Mouse (Mus musculus): ENCODE measurements around the gene Fzd5. TPM values are rescaled to one million over a fixed set of nuclear protein-coding genes. Genes with fewer than 3 reads are reported as not detected.

Fzd5 gene
- polyA plus RNA-seq, 1 experiment = 7.6 TPM

DNA sequence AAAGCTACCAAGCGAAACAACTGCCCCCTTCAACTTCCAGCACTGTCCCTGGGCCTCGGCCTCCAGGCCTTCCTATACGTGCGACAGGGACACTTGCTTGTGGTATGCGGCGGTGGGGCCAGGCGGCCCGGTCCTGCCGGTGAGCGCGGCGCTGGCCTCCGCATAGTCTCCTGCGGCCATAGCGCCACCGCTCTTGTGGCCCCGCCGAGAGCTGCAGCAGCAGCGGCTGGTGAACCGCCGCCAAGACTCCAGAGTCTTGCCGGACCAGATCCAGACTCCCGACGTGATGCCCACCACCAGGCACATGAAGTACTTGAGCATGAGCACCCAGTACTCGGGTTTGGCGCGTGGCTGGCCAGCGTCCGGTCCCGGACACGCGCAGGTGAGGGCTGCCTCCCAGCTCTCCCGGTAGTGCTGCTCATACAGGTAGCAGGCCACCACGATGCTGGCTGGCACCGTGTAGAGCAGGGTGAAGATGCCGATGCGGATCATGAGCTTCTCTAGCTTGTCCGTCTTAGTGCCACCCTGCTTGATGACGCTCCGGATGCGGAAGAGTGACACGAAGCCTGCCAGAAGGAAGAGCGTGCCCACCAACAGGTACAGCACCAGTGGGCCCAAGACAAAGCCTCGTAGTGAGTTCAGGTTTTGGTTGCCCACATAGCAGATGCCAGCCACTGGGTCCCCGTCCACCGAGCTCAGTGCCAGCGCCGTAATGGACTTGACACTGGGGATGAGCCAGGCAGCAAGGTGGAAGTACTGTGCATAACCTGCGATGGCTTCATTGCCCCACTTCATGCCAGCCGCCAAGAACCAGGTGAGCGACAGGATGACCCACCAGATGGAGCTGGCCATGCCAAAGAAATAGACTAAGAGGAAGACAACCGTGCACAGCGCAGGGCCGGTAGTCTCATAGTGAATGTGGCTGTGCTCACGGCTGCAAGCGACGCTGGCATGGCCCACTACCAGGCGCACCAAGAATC lies 2.5 kb downstream of the Fzd5 start:
- WGBS = 69% methylated on average over 58 of the region's 58 CpGs
- no peak for TF ChIP-seq CTCF (IDR thresholded peaks at IDR 0.05; ENCODE audit: extremely low read depth, insufficient read depth, insufficient read length, insufficient replicate concordance)
- no peak for TF ChIP-seq POLR2A (IDR thresholded peaks at IDR 0.05; ENCODE audit: low read depth, low read length)
- Histone ChIP-seq H3K27me3 (ENCODE audit: control insufficient read depth, insufficient read depth, low read length) (no peaks in the 10 kb centered on the region), H3K36me3 (ENCODE audit: control insufficient read depth, insufficient read depth, low read length) (no peaks in the 10 kb centered on the region), H3K27ac (ENCODE audit: insufficient read depth, low read length) (no peak overlapping the region), H3K4me3 (ENCODE audit: extremely low read depth, insufficient read depth, insufficient read length) (peak overlapping the region; percentile 89; the same call in 1 of the 2 replicates), H3K4me1 (ENCODE audit: control insufficient read depth, insufficient read depth, insufficient read length) (peaks cover 14% of the 10 kb centered on the region)
- no peak for DNase-seq (ENCODE audit: low read depth in 1 of 2, low spot score in 2 of 2)

DNA sequence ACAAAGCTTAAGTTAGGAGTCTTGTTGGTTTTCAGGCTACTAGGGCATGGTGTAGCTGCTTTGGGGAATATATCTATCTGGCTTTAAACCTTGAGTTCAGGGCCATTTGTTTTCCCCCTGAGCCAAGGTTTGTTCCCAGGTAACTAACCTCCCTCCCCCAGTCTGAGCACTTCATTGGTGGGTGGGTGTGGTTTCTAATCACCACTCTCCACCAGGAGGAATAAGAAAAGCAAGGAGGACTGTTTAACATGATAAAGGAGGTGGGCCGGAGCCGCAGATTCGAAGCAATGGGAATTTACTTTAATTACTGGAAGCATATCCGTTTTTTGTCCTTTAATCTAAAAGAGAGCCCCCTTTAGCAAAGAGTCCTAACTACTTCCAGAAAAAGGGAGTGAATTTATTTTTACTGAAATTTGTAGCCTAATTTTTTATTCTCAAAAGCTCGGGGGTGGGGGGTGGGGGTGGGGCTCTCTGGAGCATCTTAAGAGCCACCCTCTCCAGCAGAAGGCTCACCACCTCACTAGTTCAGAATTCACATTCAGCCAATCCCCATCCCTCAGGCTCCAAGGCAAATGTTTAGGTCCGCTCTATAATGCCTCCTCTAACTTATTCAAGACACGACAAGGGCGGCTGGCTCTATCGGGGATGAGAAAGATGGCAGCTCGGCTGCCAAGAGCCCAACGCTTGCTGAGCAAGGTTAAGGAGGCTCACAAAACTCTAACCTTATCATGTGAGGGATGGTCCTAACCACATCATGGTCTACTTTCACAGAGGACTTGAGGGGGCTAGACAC lies 3.9 kb downstream of the Fzd5 start:
- peaks cover 14% of the 10 kb centered on the region for H3K4me1 ChIP-seq (ENCODE audit: control insufficient read depth, insufficient read depth, insufficient read length)
- H3K4me3 ChIP-seq (ENCODE audit: extremely low read depth, insufficient read depth, insufficient read length) = no peak overlapping the region
- H3K27ac ChIP-seq (ENCODE audit: insufficient read depth, low read length) = no peak overlapping the region
- 94% methylated on average over 11 of the region's 11 CpGs for WGBS
- DNase-seq (ENCODE audit: low read depth in 1 of 2, low spot score in 2 of 2) = no peak
- no peaks in the 10 kb centered on the region for H3K36me3 ChIP-seq (ENCODE audit: control insufficient read depth, insufficient read depth, low read length)
- no peaks in the 10 kb centered on the region for H3K27me3 ChIP-seq (ENCODE audit: control insufficient read depth, insufficient read depth, low read length)
- TF ChIP-seq POLR2A (IDR thresholded peaks at IDR 0.05; ENCODE audit: low read depth, low read length) (no peak), CTCF (IDR thresholded peaks at IDR 0.05; ENCODE audit: extremely low read depth, insufficient read depth, insufficient read length, insufficient replicate concordance) (no peak)

DNA sequence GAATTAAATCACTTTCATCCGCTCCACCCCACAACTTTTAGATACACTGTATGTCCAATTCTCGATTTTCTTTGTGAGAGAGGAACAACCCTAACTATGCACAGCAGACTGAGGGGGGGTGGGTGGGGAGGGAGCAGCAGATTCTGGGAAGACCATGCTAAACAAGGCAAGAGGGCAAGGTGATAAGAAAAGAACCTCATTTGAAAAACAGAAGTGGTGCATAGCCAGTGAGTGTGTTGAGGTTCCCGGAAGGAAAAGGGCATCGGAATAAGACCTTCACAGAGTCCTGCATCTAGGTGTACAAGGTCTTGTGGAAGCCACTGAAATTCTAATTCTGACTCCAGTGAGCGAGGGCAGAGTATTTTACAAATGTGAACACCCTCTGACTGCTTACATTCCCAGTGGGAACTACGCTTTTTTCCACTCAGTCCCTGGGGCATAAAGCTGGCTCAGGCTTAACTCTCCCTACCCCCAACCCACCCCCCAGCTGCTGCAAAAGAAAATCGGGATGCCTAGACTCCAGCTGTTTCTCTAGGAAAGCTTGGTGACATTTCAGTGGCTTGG lies 4.8 kb downstream of the Fzd5 start:
- Histone ChIP-seq H3K27me3 (ENCODE audit: control insufficient read depth, insufficient read depth, low read length) (no peaks in the 10 kb centered on the region), H3K4me1 (ENCODE audit: control insufficient read depth, insufficient read depth, insufficient read length) (peaks cover 14% of the 10 kb centered on the region), H3K36me3 (ENCODE audit: control insufficient read depth, insufficient read depth, low read length) (no peaks in the 10 kb centered on the region), H3K27ac (ENCODE audit: insufficient read depth, low read length) (no peak overlapping the region), H3K4me3 (ENCODE audit: extremely low read depth, insufficient read depth, insufficient read length) (no peak overlapping the region)
- DNase-seq (ENCODE audit: low read depth in 1 of 2, low spot score in 2 of 2) = no peak
- 84% methylated on average over 7 of the region's 7 CpGs for WGBS
- no peak for TF ChIP-seq POLR2A (IDR thresholded peaks at IDR 0.05; ENCODE audit: low read depth, low read length)
- no peak for TF ChIP-seq CTCF (IDR thresholded peaks at IDR 0.05; ENCODE audit: extremely low read depth, insufficient read depth, insufficient read length, insufficient replicate concordance)

DNA sequence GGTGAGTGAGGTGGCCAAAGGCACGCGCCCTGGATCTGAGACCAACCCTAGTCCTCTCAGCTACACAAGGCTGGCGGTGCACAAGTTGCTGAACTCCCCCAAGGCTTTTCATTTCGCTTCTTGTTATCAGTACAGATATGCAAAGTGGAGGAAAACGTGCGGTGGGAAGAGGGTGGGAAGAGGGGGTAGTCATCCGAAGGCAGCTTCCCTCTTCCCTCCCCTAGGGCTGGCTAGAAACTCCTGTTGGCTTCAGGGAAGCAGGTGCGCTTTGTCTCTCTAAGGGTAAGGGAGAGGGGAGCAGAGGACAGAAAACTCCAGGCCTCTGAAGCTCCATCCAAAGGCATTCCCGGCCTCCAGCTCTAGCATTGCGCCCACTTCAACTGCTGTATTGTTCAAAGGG lies 5.4 kb downstream of the Fzd5 start:
- H3K4me1 ChIP-seq (ENCODE audit: control insufficient read depth, insufficient read depth, insufficient read length) = peaks cover 14% of the 10 kb centered on the region
- DNase-seq (ENCODE audit: low read depth in 1 of 2, low spot score in 2 of 2) = no peak
- no peak overlapping the region for H3K4me3 ChIP-seq (ENCODE audit: extremely low read depth, insufficient read depth, insufficient read length)
- H3K27ac ChIP-seq (ENCODE audit: insufficient read depth, low read length) = no peak overlapping the region
- TF ChIP-seq CTCF (IDR thresholded peaks at IDR 0.05; ENCODE audit: extremely low read depth, insufficient read depth, insufficient read length, insufficient replicate concordance) = no peak
- TF ChIP-seq POLR2A (IDR thresholded peaks at IDR 0.05; ENCODE audit: low read depth, low read length) = no peak
- H3K36me3 ChIP-seq (ENCODE audit: control insufficient read depth, insufficient read depth, low read length) = no peaks in the 10 kb centered on the region
- 90% methylated on average over 10 of the region's 10 CpGs for WGBS
- H3K27me3 ChIP-seq (ENCODE audit: control insufficient read depth, insufficient read depth, low read length) = no peaks in the 10 kb centered on the region

DNA sequence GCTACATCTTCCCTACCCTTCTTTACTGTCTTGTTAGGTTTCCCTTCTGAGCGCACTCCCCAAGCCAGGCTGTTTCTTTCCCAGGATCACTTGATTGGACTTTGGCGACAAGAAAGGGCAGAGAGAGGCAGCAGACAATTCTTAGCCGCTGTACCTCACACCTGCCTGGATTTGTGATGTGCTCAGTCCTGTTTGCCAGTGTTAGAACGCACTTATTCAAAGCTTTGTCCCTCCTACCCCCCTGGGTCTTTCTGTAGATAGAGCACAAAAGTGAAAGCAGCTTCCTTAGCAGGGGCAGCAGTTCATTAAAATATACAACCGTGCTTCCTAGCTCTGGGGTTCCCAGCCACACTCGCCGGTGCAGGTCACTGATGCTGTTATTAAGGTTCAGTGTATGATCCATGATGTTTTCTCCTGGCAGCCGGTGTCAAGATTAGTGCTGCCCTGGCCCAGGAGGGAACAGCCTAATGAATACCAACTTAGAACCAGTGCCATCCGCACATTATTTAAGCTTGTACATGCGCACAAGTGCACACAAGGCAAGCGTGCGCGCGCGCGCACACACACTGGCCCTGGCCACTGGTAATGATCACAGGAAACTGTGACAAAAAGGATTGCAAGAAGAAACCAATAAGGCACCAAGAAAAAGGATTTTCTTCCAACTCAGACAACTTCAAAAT lies 6.1 kb downstream of the Fzd5 start:
- Histone ChIP-seq H3K4me1 (ENCODE audit: control insufficient read depth, insufficient read depth, insufficient read length) (peaks cover 14% of the 10 kb centered on the region), H3K36me3 (ENCODE audit: control insufficient read depth, insufficient read depth, low read length) (no peaks in the 10 kb centered on the region), H3K4me3 (ENCODE audit: extremely low read depth, insufficient read depth, insufficient read length) (no peak overlapping the region), H3K27me3 (ENCODE audit: control insufficient read depth, insufficient read depth, low read length) (no peaks in the 10 kb centered on the region), H3K27ac (ENCODE audit: insufficient read depth, low read length) (no peak overlapping the region)
- TF ChIP-seq CTCF (IDR thresholded peaks at IDR 0.05; ENCODE audit: extremely low read depth, insufficient read depth, insufficient read length, insufficient replicate concordance) (no peak), POLR2A (IDR thresholded peaks at IDR 0.05; ENCODE audit: low read depth, low read length) (no peak)
- DNase-seq (ENCODE audit: low read depth in 1 of 2, low spot score in 2 of 2) = no peak
- 92% methylated on average over 16 of the region's 16 CpGs for WGBS

DNA sequence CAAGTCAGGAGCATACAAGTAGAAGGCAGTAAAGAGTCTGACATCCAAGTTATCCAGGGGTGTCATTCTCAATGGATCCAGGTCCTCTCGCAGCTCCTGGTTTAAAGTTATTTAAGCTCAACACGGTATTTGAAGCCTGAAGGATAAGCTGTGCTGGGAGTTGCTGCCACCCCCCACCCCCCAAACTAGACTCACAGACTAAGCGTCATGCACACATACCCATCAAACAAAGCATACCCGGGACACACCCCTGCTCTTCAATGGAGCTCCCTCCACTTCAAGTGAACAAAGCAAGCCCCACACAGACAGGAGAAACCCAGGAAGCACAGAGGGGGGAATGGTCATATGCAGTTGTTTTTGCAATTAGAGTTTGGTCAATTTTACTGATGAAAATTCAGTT lies 7.5 kb downstream of the Fzd5 start:
- Histone ChIP-seq H3K4me1 (ENCODE audit: control insufficient read depth, insufficient read depth, insufficient read length) (peaks cover 5% of the 10 kb centered on the region), H3K27ac (ENCODE audit: insufficient read depth, low read length) (no peak overlapping the region), H3K4me3 (ENCODE audit: extremely low read depth, insufficient read depth, insufficient read length) (no peak overlapping the region), H3K36me3 (ENCODE audit: control insufficient read depth, insufficient read depth, low read length) (no peaks in the 10 kb centered on the region), H3K27me3 (ENCODE audit: control insufficient read depth, insufficient read depth, low read length) (no peaks in the 10 kb centered on the region)
- DNase-seq (ENCODE audit: low read depth in 1 of 2, low spot score in 2 of 2) = no peak
- WGBS = 93% methylated on average over 4 of the region's 4 CpGs
- TF ChIP-seq CTCF (IDR thresholded peaks at IDR 0.05; ENCODE audit: extremely low read depth, insufficient read depth, insufficient read length, insufficient replicate concordance) (no peak), POLR2A (IDR thresholded peaks at IDR 0.05; ENCODE audit: low read depth, low read length) (no peak)

Data from spleen, adult 2 months (tissue).